Mouse (Mus musculus): ENCODE data around the gene Lrtm2. TPM values are rescaled to one million over a fixed set of nuclear protein-coding genes. Genes with fewer than 3 reads are reported as not detected.

Gene Lrtm2
- polyA plus RNA-seq, 1 experiment from 2014 or later: 0.04 TPM

GRCm38 (mm10) chr6:119303331-119303730 is 27.2 kb downstream of the Lrtm2 start:
- H3K4me1 ChIP-seq (replicated peaks; ENCODE audit: control insufficient read depth, insufficient read depth, low read length): no peaks in the 10 kb centered on the region
- H3K9me3 ChIP-seq (ENCODE audit: control insufficient read depth): no peaks in the 10 kb centered on the region
- H3K36me3 ChIP-seq (ENCODE audit: control insufficient read depth, insufficient read depth): no peaks in the 10 kb centered on the region
- no peak overlapping the region for H3K9ac ChIP-seq (ENCODE audit: low read depth, low read length)
- TF ChIP-seq CTCF (IDR thresholded peaks at IDR 0.05; ENCODE audit: low read depth): no peak
- no peak overlapping the region for H3K4me2 ChIP-seq (replicated peaks; ENCODE audit: low read depth)
- H3K27me3 ChIP-seq (replicated peaks; ENCODE audit: control insufficient read depth, insufficient read depth, low read length): no peaks in the 10 kb centered on the region
- no peak for ATAC-seq
- no peak overlapping the region for H3K27ac ChIP-seq (ENCODE audit: low read depth, low read length)
- 83% methylated on average over 6 of the region's 6 CpGs for WGBS
- no peak overlapping the region for H3K4me3 ChIP-seq (ENCODE audit: low read depth, low read length)

DNA sequence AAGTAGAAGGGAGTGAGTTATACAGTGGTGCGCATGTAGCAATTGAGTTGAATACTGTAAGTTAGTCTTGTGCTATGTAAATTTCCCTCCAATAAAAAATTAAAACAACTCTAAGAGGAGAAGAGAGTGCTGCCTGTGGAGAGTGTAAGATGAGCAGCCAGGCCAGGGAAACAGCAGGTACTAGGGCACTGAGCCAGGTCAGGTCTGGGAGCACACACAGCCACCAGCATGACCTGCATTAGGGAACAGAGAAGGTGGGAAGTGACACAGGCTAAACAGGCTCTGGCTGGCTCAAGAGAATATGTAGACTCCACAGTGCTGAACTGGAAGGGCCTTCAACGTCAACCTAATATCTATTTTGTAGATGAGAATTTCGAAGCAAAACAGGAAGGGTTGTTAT is 29.3 kb downstream of the Lrtm2 start:
- Histone ChIP-seq H3K4me2 (replicated peaks; ENCODE audit: low read depth) (no peak overlapping the region), H3K4me1 (replicated peaks; ENCODE audit: control insufficient read depth, insufficient read depth, low read length) (no peaks in the 10 kb centered on the region), H3K36me3 (ENCODE audit: control insufficient read depth, insufficient read depth) (no peaks in the 10 kb centered on the region), H3K27me3 (replicated peaks; ENCODE audit: control insufficient read depth, insufficient read depth, low read length) (no peaks in the 10 kb centered on the region), H3K4me3 (ENCODE audit: low read depth, low read length) (no peak overlapping the region), H3K27ac (ENCODE audit: low read depth, low read length) (no peak overlapping the region), H3K9ac (ENCODE audit: low read depth, low read length) (no peak overlapping the region), H3K9me3 (ENCODE audit: control insufficient read depth) (no peaks in the 10 kb centered on the region)
- TF ChIP-seq CTCF (IDR thresholded peaks at IDR 0.05; ENCODE audit: low read depth): no peak
- 85% methylated on average over 3 of the region's 3 CpGs for WGBS
- ATAC-seq: no peak

DNA sequence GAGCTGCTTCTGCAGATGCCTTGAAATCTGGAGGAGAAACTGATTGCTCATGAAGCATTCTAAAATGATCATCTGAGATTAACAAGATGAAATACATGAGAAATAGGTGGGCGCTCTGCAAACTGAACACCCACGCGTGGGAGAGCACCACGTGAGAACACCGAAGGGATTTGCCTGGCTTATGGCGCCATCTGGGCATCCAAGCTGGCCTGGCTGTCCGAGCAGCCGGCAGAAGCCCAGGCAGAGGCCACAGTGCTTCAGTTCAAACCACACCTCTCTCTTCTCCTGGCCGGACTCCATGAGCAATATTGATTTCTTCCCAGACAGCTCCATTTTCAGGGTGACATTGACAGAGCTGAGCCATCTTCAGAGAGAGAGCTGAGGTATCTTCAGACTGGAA is 49.8 kb downstream of the Lrtm2 start:
- Histone ChIP-seq H3K27ac (ENCODE audit: low read depth, low read length) (no peak overlapping the region), H3K4me3 (ENCODE audit: low read depth, low read length) (no peak overlapping the region), H3K36me3 (ENCODE audit: control insufficient read depth, insufficient read depth) (no peaks in the 10 kb centered on the region), H3K4me2 (replicated peaks; ENCODE audit: low read depth) (no peak overlapping the region), H3K4me1 (replicated peaks; ENCODE audit: control insufficient read depth, insufficient read depth, low read length) (no peaks in the 10 kb centered on the region), H3K27me3 (replicated peaks; ENCODE audit: control insufficient read depth, insufficient read depth, low read length) (no peaks in the 10 kb centered on the region), H3K9me3 (ENCODE audit: control insufficient read depth) (no peaks in the 10 kb centered on the region), H3K9ac (ENCODE audit: low read depth, low read length) (no peak overlapping the region)
- whole genome bisulfite sequencing: 72% methylated on average over 9 of the region's 9 CpGs
- no peak for ATAC-seq
- no peak for TF ChIP-seq CTCF (IDR thresholded peaks at IDR 0.05; ENCODE audit: low read depth)

GRCm38 (mm10) chr6:119276713-119277112 is 53.9 kb downstream of the Lrtm2 start:
- 88% methylated on average over 2 of the region's 2 CpGs for WGBS
- H3K4me3 ChIP-seq (ENCODE audit: low read depth, low read length): no peak overlapping the region

More at GRCm38 (mm10) chr6:119276713-119277112, 53.9 kb downstream of the Lrtm2 start:
- H3K27me3 ChIP-seq (replicated peaks; ENCODE audit: control insufficient read depth, insufficient read depth, low read length): no peaks in the 10 kb centered on the region
- H3K4me2 ChIP-seq (replicated peaks; ENCODE audit: low read depth): no peak overlapping the region
- no peak for TF ChIP-seq CTCF (IDR thresholded peaks at IDR 0.05; ENCODE audit: low read depth)
- H3K9ac ChIP-seq (ENCODE audit: low read depth, low read length): no peak overlapping the region
- no peak overlapping the region for H3K27ac ChIP-seq (ENCODE audit: low read depth, low read length)
- no peak for ATAC-seq
- H3K36me3 ChIP-seq (ENCODE audit: control insufficient read depth, insufficient read depth): no peaks in the 10 kb centered on the region
- no peaks in the 10 kb centered on the region for H3K9me3 ChIP-seq (ENCODE audit: control insufficient read depth)
- H3K4me1 ChIP-seq (replicated peaks; ENCODE audit: control insufficient read depth, insufficient read depth, low read length): no peaks in the 10 kb centered on the region

Other genes with a start within 250 kb of the Lrtm2 start
- gene Dcp1b, start 155.5 kb downstream of the Lrtm2 start, polyA plus RNA-seq (2015; fragmentation: Nextera tagmentation; extraction: Ambion mirVana): 4.9 and 5.1 TPM in 2 replicates
- 1.2 and 1.5 TPM in 2 replicates for gene Cacna1c, start 134.3 kb downstream of the Lrtm2 start, polyA plus RNA-seq (2015; fragmentation: Nextera tagmentation; extraction: Ambion mirVana)
- gene Cacna2d4, start 94.2 kb downstream of the Lrtm2 start, polyA plus RNA-seq (2015; fragmentation: Nextera tagmentation; extraction: Ambion mirVana): 0.03 TPM in 2 replicates
- gene Adipor2, start 86.9 kb upstream of the Lrtm2 start, polyA plus RNA-seq (2015; fragmentation: Nextera tagmentation; extraction: Ambion mirVana): 106 and 124 TPM in 2 replicates
- 4.0 and 4.4 TPM in 2 replicates for gene Fbxl14, start 148.9 kb upstream of the Lrtm2 start, polyA plus RNA-seq (2015; fragmentation: Nextera tagmentation; extraction: Ambion mirVana)
- gene Wnt5b, start 213.6 kb upstream of the Lrtm2 start, polyA plus RNA-seq (2015; fragmentation: Nextera tagmentation; extraction: Ambion mirVana): 1.5 and 1.8 TPM in 2 replicates